Mouse (Mus musculus): ENCODE measurements around the gene Usp5. TPM values are rescaled to one million over a fixed set of nuclear protein-coding genes. Genes with fewer than 3 reads are reported as not detected.

Usp5 gene
- total RNA-seq, 2 experiments from 2014 or later: 174 to 188 TPM

DNA sequence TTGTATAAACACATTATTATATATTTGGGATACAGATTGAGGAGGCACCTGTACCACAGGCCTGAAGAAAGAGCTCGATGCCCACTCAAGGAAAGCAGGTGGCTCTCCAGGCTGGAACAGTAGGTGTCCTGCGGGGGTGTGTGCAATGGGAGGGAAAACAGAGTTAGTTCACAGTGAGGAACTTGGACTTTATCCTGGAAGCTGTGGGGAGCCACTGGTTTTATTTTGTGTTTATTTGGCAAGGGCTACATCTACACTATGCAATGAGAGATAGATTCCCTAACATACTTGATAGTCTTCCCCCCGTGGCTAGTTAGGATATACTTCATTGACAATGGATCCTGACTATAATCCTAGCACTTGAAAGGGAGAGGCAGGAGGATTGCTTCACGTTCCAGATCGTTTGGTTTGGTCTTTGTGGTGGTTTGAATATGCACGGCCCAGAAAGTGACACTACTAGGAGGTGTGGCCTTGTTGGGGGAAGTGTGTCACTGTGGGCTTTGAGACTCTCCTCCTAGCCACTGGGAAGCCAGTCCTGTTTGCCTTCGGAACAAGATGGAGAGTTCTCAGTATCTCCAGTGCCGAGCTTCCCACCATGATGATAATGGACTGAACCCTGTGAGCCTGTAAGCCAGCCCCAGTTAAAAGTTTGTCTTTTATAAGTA lies 42.4 kb downstream of the Usp5 start:
- DNase-seq: no peak

- no peak for DNase-seq
These were observed 46.8 kb downstream of the Usp5 start for GRCm38 (mm10) chr6:124782436-124782835.

GRCm38 (mm10) chr6:124780917-124781316 lies 48.4 kb downstream of the Usp5 start:
- no peak for DNase-seq

- DNase-seq: no peak
These were observed 49.3 kb downstream of the Usp5 start for GRCm38 (mm10) chr6:124779984-124780416.

GRCm38 (mm10) chr6:124779222-124779983 lies 49.9 kb downstream of the Usp5 start, which contains the start of gene Lrrc23:
Gene Lrrc23 (minus strand): TSS chr6:124779727.
- no peak for DNase-seq

GRCm38 (mm10) chr6:124770511-124770910 lies 58.8 kb downstream of the Usp5 start:
- DNase-seq: no peak

DNA sequence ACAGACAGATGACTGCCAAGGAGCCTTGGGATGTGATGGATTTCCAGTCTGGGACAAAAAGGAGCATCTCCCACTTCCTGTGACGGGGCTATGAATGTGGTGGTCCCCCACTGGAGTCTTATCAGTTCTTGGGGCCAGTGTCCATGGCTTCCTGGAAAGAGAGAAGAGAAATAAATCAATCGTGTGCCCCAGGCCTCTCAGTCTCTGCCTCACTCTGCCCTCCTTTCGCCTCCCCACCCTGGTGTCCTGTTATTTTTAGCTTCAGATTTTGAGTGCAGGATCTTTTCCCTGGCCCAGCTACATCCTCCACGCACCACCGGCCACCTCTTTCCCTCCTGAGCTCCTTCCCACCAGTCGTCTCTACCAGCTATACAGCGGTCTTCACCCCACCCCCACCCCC lies 59.3 kb downstream of the Usp5 start:
- DNase-seq: no peak

- peak; percentile 70 to 73 for DNase-seq
These were observed 60.1 kb downstream of the Usp5 start, which contains the start of gene Eno2 for GRCm38 (mm10) chr6:124769101-124769765. Gene Eno2 (minus strand): TSS chr6:124769673.

DNA sequence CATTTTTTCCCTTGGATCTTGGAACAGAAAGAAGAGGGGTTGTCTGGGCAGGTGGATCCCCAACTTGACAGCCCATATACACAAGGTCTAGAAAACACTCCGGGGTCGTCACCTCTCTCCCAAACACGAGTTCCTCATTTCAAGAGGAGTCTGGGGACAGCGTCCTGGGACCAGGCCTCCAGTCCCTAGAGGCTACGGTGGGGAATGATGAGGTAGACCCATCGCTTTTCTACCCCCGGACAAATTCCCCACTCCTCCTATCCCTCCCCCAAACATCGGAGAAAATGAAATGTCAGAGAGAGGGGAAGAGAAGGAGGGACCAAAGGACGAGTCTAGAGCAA lies 60.6 kb downstream of the Usp5 start:
- no peak for DNase-seq

- DNase-seq: no peak
These were observed 61.2 kb downstream of the Usp5 start for GRCm38 (mm10) chr6:124767920-124768703.

DNA sequence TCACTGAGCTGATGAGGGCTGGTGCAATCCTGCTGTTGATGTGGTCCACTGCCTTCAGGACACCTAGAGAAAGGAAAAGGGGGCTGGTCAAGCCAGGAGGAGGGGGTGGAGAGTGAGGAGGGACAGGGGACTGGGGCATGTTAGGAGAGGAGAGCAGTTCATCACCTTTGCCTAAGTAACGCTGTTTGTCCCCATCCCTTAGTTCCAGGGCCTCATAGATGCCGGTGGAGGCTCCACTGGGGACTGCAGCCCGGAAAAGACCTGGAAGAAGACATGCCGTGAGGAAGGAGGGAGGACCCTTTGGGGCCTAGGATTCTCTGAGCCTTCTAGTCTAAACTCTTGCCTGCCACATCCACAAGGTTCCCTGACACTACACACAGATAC lies 61.8 kb downstream of the Usp5 start:
- no peak for DNase-seq

- no peak for DNase-seq
These were observed 63.3 kb downstream of the Usp5 start for GRCm38 (mm10) chr6:124765951-124766350.

Other genes starting within 250 kb of the Usp5 start
- gene C1s2, start 193.4 kb downstream of the Usp5 start, total RNA-seq (2021): under 1 TPM; 0.15 to 0.35 TPM
- gene Lpcat3, start 166.5 kb downstream of the Usp5 start, total RNA-seq (2021): 10 to 100 TPM; 27.1 to 33.5 TPM
- 10 to 100 TPM; 54.3 to 64.9 TPM for gene Emg1, start 117.3 kb downstream of the Usp5 start, total RNA-seq (2021)
- gene Phb2, start 117.1 kb downstream of the Usp5 start, total RNA-seq (2021): 100 to 1,000 TPM; 114 to 129 TPM
- gene Ptpn6, start 90.8 kb downstream of the Usp5 start, total RNA-seq (2021): 1 to 10 TPM; 2.9 to 3.0 TPM
- gene Grcc10, start 88.1 kb downstream of the Usp5 start, total RNA-seq (2021): 100 to 1,000 TPM; 337 to 366 TPM
- gene Gm45234, start 73.5 kb downstream of the Usp5 start, total RNA-seq (2021): not detected
- gene Atn1, start 73.0 kb downstream of the Usp5 start, total RNA-seq (2021): 100 to 1,000 TPM; 139 to 170 TPM
- 1,000 to 10,000 TPM in 1 of 2 experiments, 100 to 1,000 TPM in 1; 956 to 1,045 TPM for gene Eno2, start 59.8 kb downstream of the Usp5 start, total RNA-seq (2021)
- gene Lrrc23, start 49.8 kb downstream of the Usp5 start, total RNA-seq (2021): 1 to 10 TPM in 1 of 2 experiments, under 1 TPM in 1; 1.00 to 3.5 TPM
- gene Spsb2, start 20.8 kb downstream of the Usp5 start, total RNA-seq (2021): 1 to 10 TPM; 2.9 to 3.1 TPM
- gene Tpi1, start 15.2 kb downstream of the Usp5 start, total RNA-seq (2021): 100 to 1,000 TPM; 731 to 778 TPM
- gene Cdca3, start 63 bp upstream of the Usp5 start, total RNA-seq (2021): 1 to 10 TPM in 1 of 2 experiments, under 1 TPM in 1; 0.38 to 1.2 TPM
- gene Gnb3, start 10.8 kb upstream of the Usp5 start, total RNA-seq (2021): under 1 TPM in 1 of 2 experiments, not detected in 1; 0.17 TPM
- 10 to 100 TPM; 30.4 to 37.1 TPM for gene P3h3, start 28.3 kb upstream of the Usp5 start, total RNA-seq (2021)
- gene Gpr162, start 34.5 kb upstream of the Usp5 start, total RNA-seq (2021): 100 to 1,000 TPM; 180 to 187 TPM
- gene Cd4, start 58.7 kb upstream of the Usp5 start, total RNA-seq (2021): under 1 TPM in 1 of 2 experiments, not detected in 1; 0.23 TPM
- gene Lag3, start 82.2 kb upstream of the Usp5 start, total RNA-seq (2021): 1 to 10 TPM; 2.1 to 2.3 TPM
- 1,000 to 10,000 TPM; 1,023 to 1,087 TPM for gene Ptms, start 90.6 kb upstream of the Usp5 start, total RNA-seq (2021)
- gene Mlf2, start 101.9 kb upstream of the Usp5 start, total RNA-seq (2021): 100 to 1,000 TPM; 630 to 652 TPM
- gene Cops7a, start 136.1 kb upstream of the Usp5 start, total RNA-seq (2021): 100 to 1,000 TPM; 149 TPM
- gene Pianp, start 167.2 kb upstream of the Usp5 start, total RNA-seq (2021): 100 to 1,000 TPM; 163 to 173 TPM
- gene Zfp384, start 179.7 kb upstream of the Usp5 start, total RNA-seq (2021): 10 to 100 TPM; 43.9 to 48.9 TPM
- gene Ing4, start 210.3 kb upstream of the Usp5 start, total RNA-seq (2021): 10 to 100 TPM; 56.9 to 65.7 TPM
- 10 to 100 TPM; 13.4 to 17.8 TPM for gene Acrbp, start 220.2 kb upstream of the Usp5 start, total RNA-seq (2021)
- gene Lpar5, start 238.4 kb upstream of the Usp5 start, total RNA-seq (2021): under 1 TPM; 0.53 to 0.75 TPM